Mouse (Mus musculus): ENCODE data around the gene Ptprn2. TPM values are rescaled to one million over a fixed set of nuclear protein-coding genes. Genes with fewer than 3 reads are reported as not detected.

Gene Ptprn2
- polyA plus RNA-seq, 1 experiment from 2014 or later = 6.9 TPM

- H3K9me3 ChIP-seq (ENCODE audit: control insufficient read depth, low read length) = no peaks in the 10 kb centered on the region
- H3K4me2 ChIP-seq (replicated peaks; ENCODE audit: low read depth, low read length) = no peak overlapping the region
- H3K36me3 ChIP-seq (ENCODE audit: control insufficient read depth, insufficient read depth, low read length) = no peaks in the 10 kb centered on the region
- H3K27me3 ChIP-seq (ENCODE audit: control insufficient read depth, insufficient read depth, low read length) = no peaks in the 10 kb centered on the region
- no peak overlapping the region for H3K27ac ChIP-seq (ENCODE audit: low read depth, low read length)
- peaks cover 2% of the 10 kb centered on the region; the same call in 1 of the 2 replicates for H3K4me1 ChIP-seq (replicated peaks; ENCODE audit: control insufficient read depth, insufficient read depth, low read length)
- H3K9ac ChIP-seq (ENCODE audit: low read depth, low read length) = no peak overlapping the region
- WGBS = 91% methylated on average over 2 of the region's 2 CpGs
- DNase-seq (ENCODE audit: low spot score) (no peak), ATAC-seq (ENCODE audit: low FRiP score) (no peak)
- no peak overlapping the region for H3K4me3 ChIP-seq (ENCODE audit: low read depth, low read length)
Observed at GRCm38 (mm10) chr12:116586167-116586566, 100.6 kb downstream of the Ptprn2 start.

- H3K36me3 ChIP-seq (ENCODE audit: control insufficient read depth, insufficient read depth, low read length) = no peaks in the 10 kb centered on the region
- no peak overlapping the region for H3K4me2 ChIP-seq (replicated peaks; ENCODE audit: low read depth, low read length)
- ATAC-seq (ENCODE audit: low FRiP score) (no peak), DNase-seq (ENCODE audit: low spot score) (no peak)
- WGBS = 83% methylated on average over 3 of the region's 3 CpGs
- no peaks in the 10 kb centered on the region for H3K9me3 ChIP-seq (ENCODE audit: control insufficient read depth, low read length)
- no peak overlapping the region for H3K27ac ChIP-seq (ENCODE audit: low read depth, low read length)
- H3K4me3 ChIP-seq (ENCODE audit: low read depth, low read length) = no peak overlapping the region
- no peaks in the 10 kb centered on the region for H3K4me1 ChIP-seq (replicated peaks; ENCODE audit: control insufficient read depth, insufficient read depth, low read length)
- H3K27me3 ChIP-seq (ENCODE audit: control insufficient read depth, insufficient read depth, low read length) = no peaks in the 10 kb centered on the region
- H3K9ac ChIP-seq (ENCODE audit: low read depth, low read length) = no peak overlapping the region
Observed at GRCm38 (mm10) chr12:116587548-116587947, 102.0 kb downstream of the Ptprn2 start.

- H3K9me3 ChIP-seq (ENCODE audit: control insufficient read depth, low read length) = no peaks in the 10 kb centered on the region
- no peaks in the 10 kb centered on the region for H3K4me1 ChIP-seq (replicated peaks; ENCODE audit: control insufficient read depth, insufficient read depth, low read length)
- no peak for ATAC-seq (ENCODE audit: low FRiP score)
- no peak overlapping the region for H3K9ac ChIP-seq (ENCODE audit: low read depth, low read length)
- DNase-seq (ENCODE audit: low spot score) = no peak
- H3K4me3 ChIP-seq (ENCODE audit: low read depth, low read length) = no peak overlapping the region
- 94% methylated on average over 5 of the region's 5 CpGs for WGBS
- no peaks in the 10 kb centered on the region for H3K27me3 ChIP-seq (ENCODE audit: control insufficient read depth, insufficient read depth, low read length)
- H3K36me3 ChIP-seq (ENCODE audit: control insufficient read depth, insufficient read depth, low read length) = no peaks in the 10 kb centered on the region
- no peak overlapping the region for H3K4me2 ChIP-seq (replicated peaks; ENCODE audit: low read depth, low read length)
- H3K27ac ChIP-seq (ENCODE audit: low read depth, low read length) = no peak overlapping the region
Observed at GRCm38 (mm10) chr12:116590076-116590475, 104.6 kb downstream of the Ptprn2 start.

GRCm38 (mm10) chr12:116594457-116594856 lies 108.9 kb downstream of the Ptprn2 start:
- Histone ChIP-seq H3K9ac (ENCODE audit: low read depth, low read length) (no peak overlapping the region), H3K4me3 (ENCODE audit: low read depth, low read length) (no peak overlapping the region), H3K27me3 (ENCODE audit: control insufficient read depth, insufficient read depth, low read length) (no peaks in the 10 kb centered on the region), H3K36me3 (ENCODE audit: control insufficient read depth, insufficient read depth, low read length) (no peaks in the 10 kb centered on the region), H3K27ac (ENCODE audit: low read depth, low read length) (no peak overlapping the region), H3K4me2 (replicated peaks; ENCODE audit: low read depth, low read length) (no peak overlapping the region), H3K4me1 (replicated peaks; ENCODE audit: control insufficient read depth, insufficient read depth, low read length) (0 out of 2 replicates have a peak, but pooled peaks cover 4% of the 10 kb centered on the region), H3K9me3 (ENCODE audit: control insufficient read depth, low read length) (no peaks in the 10 kb centered on the region)
- DNase-seq (ENCODE audit: low spot score) (no peak), ATAC-seq (ENCODE audit: low FRiP score) (no peak)
- WGBS = 85% methylated on average over 8 of the region's 8 CpGs

- H3K9ac ChIP-seq (ENCODE audit: low read depth, low read length) = no peak overlapping the region
- no peaks in the 10 kb centered on the region for H3K9me3 ChIP-seq (ENCODE audit: control insufficient read depth, low read length)
- ATAC-seq (ENCODE audit: low FRiP score) (no peak), DNase-seq (ENCODE audit: low spot score) (no peak)
- H3K27ac ChIP-seq (ENCODE audit: low read depth, low read length) = no peak overlapping the region
- peaks cover 5% of the 10 kb centered on the region; the same call in 1 of the 2 replicates for H3K4me1 ChIP-seq (replicated peaks; ENCODE audit: control insufficient read depth, insufficient read depth, low read length)
- WGBS = 94% methylated on average over 7 of the region's 7 CpGs
- no peaks in the 10 kb centered on the region for H3K27me3 ChIP-seq (ENCODE audit: control insufficient read depth, insufficient read depth, low read length)
- H3K36me3 ChIP-seq (ENCODE audit: control insufficient read depth, insufficient read depth, low read length) = no peaks in the 10 kb centered on the region
- no peak overlapping the region for H3K4me2 ChIP-seq (replicated peaks; ENCODE audit: low read depth, low read length)
- H3K4me3 ChIP-seq (ENCODE audit: low read depth, low read length) = no peak overlapping the region
Observed at GRCm38 (mm10) chr12:116594866-116595610, 109.5 kb downstream of the Ptprn2 start.

GRCm38 (mm10) chr12:116595727-116596126 lies 110.2 kb downstream of the Ptprn2 start:
- Histone ChIP-seq H3K27ac (ENCODE audit: low read depth, low read length) (no peak overlapping the region), H3K4me2 (replicated peaks; ENCODE audit: low read depth, low read length) (no peak overlapping the region), H3K4me3 (ENCODE audit: low read depth, low read length) (no peak overlapping the region), H3K4me1 (replicated peaks; ENCODE audit: control insufficient read depth, insufficient read depth, low read length) (peaks cover 7% of the 10 kb centered on the region; the same call in 1 of the 2 replicates), H3K27me3 (ENCODE audit: control insufficient read depth, insufficient read depth, low read length) (no peaks in the 10 kb centered on the region), H3K9me3 (ENCODE audit: control insufficient read depth, low read length) (no peaks in the 10 kb centered on the region), H3K36me3 (ENCODE audit: control insufficient read depth, insufficient read depth, low read length) (no peaks in the 10 kb centered on the region), H3K9ac (ENCODE audit: low read depth, low read length) (no peak overlapping the region)
- DNase-seq (ENCODE audit: low spot score) (no peak), ATAC-seq (ENCODE audit: low FRiP score) (no peak)
- 95% methylated on average over 4 of the region's 4 CpGs for WGBS

GRCm38 (mm10) chr12:116596993-116597392 lies 111.5 kb downstream of the Ptprn2 start:
- H3K27ac ChIP-seq (ENCODE audit: low read depth, low read length) = no peak overlapping the region
- H3K4me3 ChIP-seq (ENCODE audit: low read depth, low read length) = no peak overlapping the region
- DNase-seq (ENCODE audit: low spot score) = no peak
- no peak overlapping the region for H3K4me2 ChIP-seq (replicated peaks; ENCODE audit: low read depth, low read length)
- WGBS = 95% methylated on average over 20 of the region's 20 CpGs
- peaks cover 7% of the 10 kb centered on the region; the same call in 1 of the 2 replicates for H3K4me1 ChIP-seq (replicated peaks; ENCODE audit: control insufficient read depth, insufficient read depth, low read length)
- no peak for ATAC-seq (ENCODE audit: low FRiP score)
- H3K27me3 ChIP-seq (ENCODE audit: control insufficient read depth, insufficient read depth, low read length) = no peaks in the 10 kb centered on the region
- no peaks in the 10 kb centered on the region for H3K9me3 ChIP-seq (ENCODE audit: control insufficient read depth, low read length)
- H3K9ac ChIP-seq (ENCODE audit: low read depth, low read length) = no peak overlapping the region
- H3K36me3 ChIP-seq (ENCODE audit: control insufficient read depth, insufficient read depth, low read length) = no peaks in the 10 kb centered on the region

- H3K4me2 ChIP-seq (replicated peaks; ENCODE audit: low read depth, low read length) = no peak overlapping the region
- no peak for DNase-seq (ENCODE audit: low spot score)
- no peak for ATAC-seq (ENCODE audit: low FRiP score)
Observed at GRCm38 (mm10) chr12:116597670-116598069, 112.2 kb downstream of the Ptprn2 start.

More at GRCm38 (mm10) chr12:116597670-116598069, 112.2 kb downstream of the Ptprn2 start:
- Histone ChIP-seq H3K9ac (ENCODE audit: low read depth, low read length) (no peak overlapping the region), H3K27ac (ENCODE audit: low read depth, low read length) (no peak overlapping the region), H3K4me3 (ENCODE audit: low read depth, low read length) (no peak overlapping the region), H3K4me1 (replicated peaks; ENCODE audit: control insufficient read depth, insufficient read depth, low read length) (peaks cover 7% of the 10 kb centered on the region; the same call in 1 of the 2 replicates), H3K36me3 (ENCODE audit: control insufficient read depth, insufficient read depth, low read length) (no peaks in the 10 kb centered on the region), H3K27me3 (ENCODE audit: control insufficient read depth, insufficient read depth, low read length) (no peaks in the 10 kb centered on the region), H3K9me3 (ENCODE audit: control insufficient read depth, low read length) (no peaks in the 10 kb centered on the region)
- WGBS = 75% methylated on average over 5 of the region's 5 CpGs

Measured in hindbrain, embryonic 11.5 days (tissue).